Mouse (Mus musculus) intestine, embryonic 16.5 days (tissue): ENCODE data around the gene Vdr. TPM values are rescaled to one million over a fixed set of nuclear protein-coding genes. Genes with fewer than 3 reads are reported as not detected.
A peak's percentile ranks its signal among the peaks of the same experiment; 100 is the strongest.

ENCODE experiments used
- ATAC-seq: fragments of 200-750 bp; cut with Nextera tagmentation; 2 replicates; pipeline ENCODE4 v1.8.0; 2017; ENCODE audit warnings: moderate TSS enrichment, moderate library complexity
- H3K27ac ChIP-seq: fragments of 300-500 bp; sonication (generic); 2 replicates; pipeline ENCODE4 v1.5.1; 2014; ENCODE audit warnings: mild to moderate bottlenecking, low read length
- H3K27me3 ChIP-seq: fragments of 300-500 bp; sonication (generic); replicated peaks from 2 replicates; pipeline ENCODE4 v1.6.1; 2014; ENCODE audit warnings: low read length, control low read depth, mixed read lengths; ENCODE audit not compliant: control insufficient read depth, insufficient read depth
- H3K36me3 ChIP-seq: fragments of 300-500 bp; sonication (generic); 2 replicates; pipeline ENCODE4 v1.6.1; 2014; ENCODE audit warnings: low read length, control low read depth; ENCODE audit not compliant: control insufficient read depth, insufficient read depth
- H3K4me1 ChIP-seq: fragments of 300-500 bp; sonication (generic); 2 replicates; pipeline ENCODE4 v1.6.1; 2014; ENCODE audit warnings: low read length, control low read depth, mixed read lengths; ENCODE audit not compliant: control insufficient read depth, insufficient read depth
- H3K4me2 ChIP-seq: fragments of 300-500 bp; sonication (generic); 2 replicates; pipeline ENCODE4 v1.6.1; 2014; ENCODE audit warnings: low read depth, low read length, control low read depth
- H3K4me3 ChIP-seq: fragments of 300-500 bp; sonication (generic); 2 replicates; pipeline ENCODE4 v1.5.1; 2014; ENCODE audit warnings: mild to moderate bottlenecking, low read length
- H3K9ac ChIP-seq: fragments of 300-500 bp; sonication (generic); 2 replicates; pipeline ENCODE4 v1.6.1; 2014; ENCODE audit warnings: low read depth, low read length
- H3K9me3 ChIP-seq: fragments of 300-500 bp; sonication (generic); 2 replicates; pipeline ENCODE4 v1.6.1; 2016; ENCODE audit warnings: low read length, control low read depth; ENCODE audit not compliant: control insufficient read depth
- WGBS: fragments of 180-500 bp; shearing (Covaris S2); extraction: QIAGEN DNeasy Blood & Tissue Kit; methylation state at CpG from one replicate; pipeline ENCODE4 v1.1.7; 2014; 5-methylcytosine and 5-hydroxymethylcytosine counted together
- polyA plus RNA-seq: library from polyadenylated mRNA; unstranded; fragments of >200 nt; fragmentation: Nextera tagmentation; extraction: Ambion mirVana; gene quantifications from 2 replicates; pipeline ENCODE4 v1.2.1, GENCODE M21; 2015

The Vdr gene
- polyA plus RNA-seq, 1 experiment from 2014 or later, result 2.4 TPM

GRCm38 (mm10) chr15:97826588-97827261 is 83.7 kb downstream of the Vdr start:
- H3K27ac ChIP-seq, result no peak overlapping the region
- no peak overlapping the region for H3K4me3 ChIP-seq
- H3K4me2 ChIP-seq, result no peak overlapping the region
- H3K4me1 ChIP-seq, result peaks cover 74% of the 10 kb centered on the region
- H3K36me3 ChIP-seq, result no peaks in the 10 kb centered on the region
- ATAC-seq, result no peak
- H3K9me3 ChIP-seq, result no peaks in the 10 kb centered on the region
- H3K9ac ChIP-seq, result 0 out of 2 replicates have a peak overlapping the region, but pooled peaks have one; percentile 12
- WGBS, result 66% methylated on average over 5 of the region's 5 CpGs
- no peaks in the 10 kb centered on the region for H3K27me3 ChIP-seq

- H3K4me1 ChIP-seq, result peaks cover 79% of the 10 kb centered on the region
- H3K9ac ChIP-seq, result peak overlapping the region; percentile 69
Measured at GRCm38 (mm10) chr15:97825941-97826587, 84.4 kb downstream of the Vdr start.

GRCm38 (mm10) chr15:97825071-97825940 is 85.1 kb downstream of the Vdr start:
- peak; percentile 87 for ATAC-seq
- H3K27me3 ChIP-seq, result no peaks in the 10 kb centered on the region
- H3K4me2 ChIP-seq, result peak overlapping the region; percentile 79
- 7% methylated on average over 29 of the region's 29 CpGs for WGBS
- no peaks in the 10 kb centered on the region for H3K9me3 ChIP-seq
- peak overlapping the region; percentile 69 for H3K9ac ChIP-seq
- H3K4me3 ChIP-seq, result peak overlapping the region; percentile 52
- peak overlapping the region; percentile 83 for H3K27ac ChIP-seq
- H3K36me3 ChIP-seq, result no peaks in the 10 kb centered on the region
- H3K4me1 ChIP-seq, result peaks cover 78% of the 10 kb centered on the region

More at GRCm38 (mm10) chr15:97825941-97826587, 84.4 kb downstream of the Vdr start:
- Histone ChIP-seq H3K4me2 (peak overlapping the region; percentile 79), H3K4me3 (peak overlapping the region; percentile 52), H3K27ac (peak overlapping the region; percentile 83), H3K9me3 (no peaks in the 10 kb centered on the region), H3K36me3 (no peaks in the 10 kb centered on the region), H3K27me3 (no peaks in the 10 kb centered on the region)
- WGBS, result 52% methylated on average over 12 of the region's 12 CpGs
- ATAC-seq, result no peak

- no peak overlapping the region for H3K4me3 ChIP-seq
- H3K4me2 ChIP-seq, result no peak overlapping the region
- 81% methylated on average over 6 of the region's 6 CpGs for WGBS
- no peaks in the 10 kb centered on the region for H3K36me3 ChIP-seq
- H3K9ac ChIP-seq, result no peak overlapping the region
- H3K27ac ChIP-seq, result no peak overlapping the region
- H3K27me3 ChIP-seq, result no peaks in the 10 kb centered on the region
- H3K9me3 ChIP-seq, result no peaks in the 10 kb centered on the region
- ATAC-seq, result no peak
- peaks cover 66% of the 10 kb centered on the region for H3K4me1 ChIP-seq
Measured at GRCm38 (mm10) chr15:97824042-97824441, 86.4 kb downstream of the Vdr start.

- Histone ChIP-seq H3K4me3 (no peak overlapping the region), H3K27me3 (no peaks in the 10 kb centered on the region), H3K9ac (0 out of 2 replicates have a peak overlapping the region, but pooled peaks have one; percentile 16), H3K4me2 (no peak overlapping the region), H3K36me3 (no peaks in the 10 kb centered on the region), H3K9me3 (no peaks in the 10 kb centered on the region), H3K27ac (no peak overlapping the region), H3K4me1 (peaks cover 60% of the 10 kb centered on the region)
- WGBS, result 77% methylated on average over 12 of the region's 12 CpGs
- ATAC-seq, result no peak
Measured at GRCm38 (mm10) chr15:97823479-97823878, 87.0 kb downstream of the Vdr start.

DNA sequence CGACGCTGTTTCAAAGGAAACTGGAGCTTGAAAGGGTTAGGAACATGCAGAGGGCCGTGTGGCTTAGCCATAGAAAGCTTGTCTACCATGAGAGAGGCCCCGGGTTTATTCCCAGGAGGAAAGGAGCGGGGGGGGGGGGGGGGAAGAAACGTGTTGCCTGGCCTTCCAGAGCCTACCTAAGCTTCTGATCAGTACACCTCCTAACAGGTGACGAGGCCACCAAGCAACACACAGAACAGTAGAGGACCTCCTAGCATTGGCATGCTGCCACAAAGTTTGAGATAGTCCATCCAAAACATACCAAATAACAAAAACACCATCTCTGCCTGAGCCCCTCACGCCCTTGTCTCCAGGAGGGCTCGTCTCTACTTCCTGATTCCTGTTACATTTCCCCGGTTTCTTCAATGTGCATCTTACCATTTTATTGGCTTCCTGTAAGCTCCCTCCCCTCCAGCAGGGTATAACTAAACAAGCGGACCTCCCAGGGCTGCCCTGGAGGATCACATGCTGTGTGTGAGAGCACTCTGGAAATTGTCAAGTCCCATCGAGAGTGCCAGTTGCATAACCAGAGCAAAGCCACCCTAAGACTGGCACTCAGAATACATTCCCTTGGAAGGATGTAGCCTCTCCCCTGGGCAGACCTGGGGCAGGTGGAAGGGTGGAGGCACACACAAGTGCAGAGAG is 87.7 kb downstream of the Vdr start:
- WGBS, result 47% methylated on average over 12 of the region's 12 CpGs
- no peak for ATAC-seq
- Histone ChIP-seq H3K4me3 (no peak overlapping the region), H3K36me3 (no peaks in the 10 kb centered on the region), H3K4me2 (no peak overlapping the region), H3K9me3 (no peaks in the 10 kb centered on the region), H3K27ac (no peak overlapping the region; the same call in 1 of the 2 replicates), H3K9ac (0 out of 2 replicates have a peak overlapping the region, but pooled peaks have one; percentile 16), H3K4me1 (peaks cover 57% of the 10 kb centered on the region), H3K27me3 (no peaks in the 10 kb centered on the region)

DNA sequence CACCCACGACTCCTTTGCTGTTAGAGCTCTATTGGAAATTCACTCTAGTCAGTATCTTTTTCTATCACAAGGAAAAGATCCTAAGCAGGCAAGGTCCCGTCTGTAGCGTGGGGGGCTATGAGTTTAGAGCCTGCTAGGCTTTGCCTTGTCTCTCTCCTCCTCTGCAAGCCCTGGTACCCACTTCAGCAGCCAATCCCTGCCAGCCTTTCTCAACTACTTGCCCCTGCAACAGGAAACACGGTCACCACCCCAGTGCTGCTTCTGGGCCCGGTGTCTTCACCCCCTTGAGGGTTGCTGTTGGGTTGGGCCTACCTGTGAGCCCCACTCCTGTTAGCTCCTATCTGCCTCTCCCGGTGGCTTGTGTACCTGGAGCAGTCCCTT is 88.5 kb downstream of the Vdr start:
- H3K4me3 ChIP-seq, result no peak overlapping the region
- 59% methylated on average over 6 of the region's 6 CpGs for WGBS
- ATAC-seq, result no peak
- peaks cover 53% of the 10 kb centered on the region for H3K4me1 ChIP-seq
- no peak overlapping the region for H3K4me2 ChIP-seq
- no peaks in the 10 kb centered on the region for H3K27me3 ChIP-seq
- H3K27ac ChIP-seq, result peak overlapping the region; percentile 59
- H3K9me3 ChIP-seq, result no peaks in the 10 kb centered on the region
- H3K9ac ChIP-seq, result no peak overlapping the region; the same call in 1 of the 2 replicates
- H3K36me3 ChIP-seq, result no peaks in the 10 kb centered on the region

- ATAC-seq, result peak; percentile 16
- 38% methylated on average over 10 of the region's 10 CpGs for WGBS
- H3K4me2 ChIP-seq, result no peak overlapping the region
- no peaks in the 10 kb centered on the region for H3K36me3 ChIP-seq
- H3K4me1 ChIP-seq, result peaks cover 49% of the 10 kb centered on the region
- no peak overlapping the region; the same call in 1 of the 2 replicates for H3K9ac ChIP-seq
- peak overlapping the region; percentile 59 for H3K27ac ChIP-seq
- no peaks in the 10 kb centered on the region for H3K9me3 ChIP-seq
- H3K4me3 ChIP-seq, result no peak overlapping the region
- H3K27me3 ChIP-seq, result no peaks in the 10 kb centered on the region
Measured at GRCm38 (mm10) chr15:97821321-97821982, 89.0 kb downstream of the Vdr start.
